Mouse (Mus musculus) frontal cortex, adult 2 months (tissue): ENCODE measurements at regions not wholly inside any gene's neighbourhood (a gene's known extent, or its start where the extent isn't known, plus 50 kb on each side); places are given as distances from the start of the nearest gene placed in this dataset.

Source experiments
- DNase-seq, 2 experiments: peaks; one replicate each; pipeline ENCODE4 v3.0.0; 2022; ENCODE audit warnings: low spot score in 1 of 2; ENCODE audit errors: extremely low spot score in 1 of 2

GRCm38 (mm10) chr8:34472846-34473245 lies 361.3 kb upstream of the Gm10131 start:
- DNase-seq = no peak

DNA sequence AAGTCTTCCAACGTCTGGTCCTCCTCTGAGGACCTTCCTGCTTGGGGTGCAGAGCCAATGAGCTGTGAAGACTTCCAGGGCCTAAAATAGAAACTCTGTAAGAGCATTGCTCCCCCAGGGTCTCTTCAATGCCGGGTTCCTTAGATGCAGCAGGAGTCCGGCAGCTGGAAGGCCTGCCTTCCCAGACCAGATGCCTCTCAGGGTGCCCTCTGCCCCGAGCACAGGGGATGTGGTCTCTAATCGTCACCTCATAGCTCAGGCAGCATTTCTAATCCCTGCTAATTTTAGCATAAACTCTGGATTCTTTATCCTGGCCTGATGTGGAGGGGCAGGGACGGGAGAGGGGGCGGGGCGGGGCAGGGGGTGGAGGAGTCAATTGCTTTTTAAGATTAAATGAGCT lies 360.9 kb upstream of the Gm10131 start:
- no peak for DNase-seq

- no peak for DNase-seq
These were observed 357.6 kb upstream of the Gm10131 start for GRCm38 (mm10) chr8:34469091-34469490.

GRCm38 (mm10) chr8:34466786-34467364 lies 355.3 kb upstream of the Gm10131 start:
- DNase-seq = peak in 1 of 2 experiments; percentile 54

- DNase-seq = peak in 1 of 2 experiments; percentile 47
These were observed 353.9 kb upstream of the Gm10131 start for GRCm38 (mm10) chr8:34465398-34465797.

DNA sequence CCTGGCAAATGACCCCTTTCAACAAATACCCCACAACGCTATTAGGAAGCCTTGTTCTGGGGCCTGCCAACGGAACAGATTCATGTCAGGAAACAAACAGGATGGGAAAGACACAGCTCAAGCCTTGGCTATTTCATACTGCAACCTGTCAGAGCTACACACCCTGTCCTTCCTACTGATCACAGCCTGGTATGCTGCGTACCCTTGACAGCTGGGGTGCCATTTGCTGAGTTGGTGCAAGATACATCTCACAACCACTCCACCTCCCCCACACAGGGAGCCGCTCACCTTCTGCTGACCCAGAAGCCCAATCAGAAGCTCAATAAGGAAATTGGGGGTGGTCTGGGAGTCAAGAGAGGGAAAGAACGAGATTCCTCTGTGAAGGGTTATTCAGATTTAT lies 350.7 kb upstream of the Gm10131 start:
- DNase-seq = no peak

- DNase-seq = no peak
These were observed 346.8 kb upstream of the Gm10131 start for GRCm38 (mm10) chr8:34458300-34458699.

GRCm38 (mm10) chr8:34456543-34456942 lies 345.0 kb upstream of the Gm10131 start:
- DNase-seq = no peak

GRCm38 (mm10) chr8:34455376-34455775 lies 343.8 kb upstream of the Gm10131 start:
- no peak for DNase-seq

DNA sequence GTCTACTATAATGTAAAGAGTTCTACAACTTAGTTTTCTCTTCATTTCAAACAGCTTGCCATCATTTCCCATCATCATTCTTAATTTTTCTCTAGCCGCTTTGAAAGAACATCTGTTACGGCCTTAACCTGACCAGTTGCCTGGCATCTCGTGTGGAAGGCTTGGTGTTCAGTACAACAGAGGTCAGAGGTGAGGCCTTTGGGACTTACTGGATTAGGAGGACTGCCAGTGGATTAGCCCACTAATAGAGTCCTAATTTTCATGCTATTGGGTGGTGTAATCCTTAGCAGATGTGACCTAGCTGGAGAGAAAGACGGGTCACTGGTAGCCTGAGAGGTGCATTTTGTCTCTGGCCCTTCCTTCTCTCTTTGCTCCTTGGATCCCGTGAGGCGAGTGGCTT lies 341.3 kb upstream of the Gm10131 start:
- DNase-seq = no peak

DNA sequence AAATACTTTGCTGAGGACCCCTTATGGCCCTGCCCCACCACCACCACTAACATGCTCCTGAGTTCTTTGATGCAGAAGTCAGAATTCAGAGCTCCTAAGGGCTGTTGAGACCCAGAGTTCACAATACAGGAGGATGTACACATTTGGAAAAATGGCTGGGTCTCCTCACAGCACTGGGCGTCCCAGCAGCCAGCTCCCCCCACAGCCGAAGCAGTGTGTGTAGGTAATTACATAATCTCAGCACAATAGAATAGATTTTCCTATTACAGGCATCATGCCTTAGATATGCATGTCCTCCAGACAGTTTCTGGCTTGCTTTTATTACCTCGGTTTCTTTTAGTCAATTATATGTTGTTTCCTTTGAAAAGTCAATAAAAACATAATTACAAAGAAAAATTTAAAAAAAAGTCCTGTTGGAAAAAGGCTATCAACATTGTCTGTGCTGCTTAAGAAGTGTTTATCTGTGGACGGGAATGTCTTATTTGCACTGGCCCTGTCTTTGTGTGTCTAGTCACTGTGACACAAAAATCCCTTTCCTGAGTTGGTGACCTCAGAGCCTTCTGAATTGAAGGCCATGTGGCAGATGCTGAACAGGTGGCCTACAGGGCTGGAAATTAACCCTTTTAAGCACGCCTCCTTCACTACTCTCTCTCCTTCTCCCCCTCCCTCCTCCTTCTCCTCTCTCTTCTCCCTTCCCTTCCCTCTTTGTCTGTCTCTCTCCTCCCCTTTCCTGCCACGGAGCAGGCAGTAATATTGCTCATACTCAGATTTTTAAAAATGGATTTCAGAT lies 339.9 kb upstream of the Gm10131 start:
- no peak for DNase-seq

GRCm38 (mm10) chr8:34449391-34450044 lies 338.0 kb upstream of the Gm10131 start:
- no peak for DNase-seq

GRCm38 (mm10) chr8:34447880-34448830 lies 336.6 kb upstream of the Gm10131 start:
- no peak for DNase-seq

- no peak for DNase-seq
These were observed 331.2 kb upstream of the Gm10131 start for GRCm38 (mm10) chr8:34442688-34443087.

DNA sequence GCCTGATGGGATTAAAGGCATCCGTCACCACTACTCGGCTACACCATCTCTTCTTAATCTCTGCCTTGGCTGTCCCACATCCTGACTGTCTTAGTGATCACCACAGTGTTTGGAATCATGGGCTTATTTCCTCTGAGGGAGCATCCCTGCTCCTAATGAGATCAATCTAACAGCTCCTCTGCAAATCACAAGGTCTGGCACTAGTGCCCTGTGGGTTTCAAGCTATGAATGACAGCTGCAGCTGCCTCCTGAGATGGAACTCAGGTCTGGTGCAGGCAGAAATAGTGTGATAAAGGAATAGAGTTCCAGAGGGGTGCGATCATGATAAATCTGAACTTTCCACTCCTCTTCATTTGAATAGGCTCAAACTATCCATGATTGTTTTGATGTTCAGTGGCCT lies 330.2 kb upstream of the Gm10131 start:
- no peak for DNase-seq

GRCm38 (mm10) chr8:34440771-34441170 lies 329.2 kb upstream of the Gm10131 start:
- DNase-seq = no peak

- DNase-seq = no peak
These were observed 327.2 kb upstream of the Gm10131 start for GRCm38 (mm10) chr8:34438771-34439170.

DNA sequence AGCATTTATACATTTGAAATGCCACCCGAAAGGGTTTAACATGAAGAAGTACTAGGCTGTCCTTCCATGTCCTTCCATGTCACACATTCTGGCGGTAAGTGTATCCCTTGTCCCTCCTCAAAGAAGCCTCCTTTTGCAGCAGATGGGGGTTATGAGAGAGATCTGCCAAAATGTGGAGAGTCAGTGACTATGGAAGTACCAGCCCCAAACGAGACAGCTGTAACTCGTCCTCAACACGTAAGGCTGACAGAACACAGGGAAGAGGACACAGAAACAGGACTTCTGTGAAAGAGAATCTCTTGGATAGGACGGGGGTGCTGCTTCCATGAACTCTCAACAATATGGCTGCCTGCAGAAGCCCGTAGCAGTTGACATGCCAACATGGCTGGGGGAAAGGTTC lies 320.4 kb upstream of the Gm10131 start:
- DNase-seq = no peak

- DNase-seq = no peak
These were observed 317.7 kb upstream of the Gm10131 start for GRCm38 (mm10) chr8:34429231-34429630.

DNA sequence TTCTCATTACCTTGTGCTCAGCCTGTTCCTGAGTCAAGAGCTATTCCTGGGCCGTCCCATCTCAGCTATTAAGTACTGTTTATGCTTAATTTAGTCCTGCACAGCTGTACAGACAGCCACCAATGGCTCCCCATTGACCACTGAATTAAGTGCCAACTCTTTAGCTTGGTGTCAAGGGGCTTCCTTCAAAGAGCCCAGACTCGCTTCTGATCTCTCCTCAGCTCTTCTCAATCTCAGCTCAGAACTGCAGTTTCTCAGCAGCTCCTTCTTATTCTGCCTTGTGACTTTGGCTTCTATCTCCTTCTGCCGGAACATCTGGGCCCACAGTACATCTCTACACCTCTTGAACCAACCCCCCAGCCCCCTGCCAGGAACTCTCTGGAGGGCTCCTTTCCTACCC lies 290.0 kb upstream of the Gm10131 start:
- no peak for DNase-seq
